Mouse (Mus musculus) limb, embryonic 13.5 days (tissue): ENCODE measurements around the gene Shroom3. TPM values are rescaled to one million over a fixed set of nuclear protein-coding genes. Genes with fewer than 3 reads are reported as not detected.

Experiments
- ATAC-seq: fragments of 200-750 bp; cut with Nextera tagmentation; 2 replicates; pipeline ENCODE4 v1.8.0; 2017; ENCODE audit warnings: low read depth, moderate number of reproducible peaks, moderate TSS enrichment; ENCODE audit not compliant: low FRiP score
- H3K27ac ChIP-seq: fragments of 300-500 bp; sonication (generic); 2 replicates; pipeline ENCODE4 v1.5.1; 2015; ENCODE audit warnings: inconsistent platforms, mild to moderate bottlenecking, moderate library complexity
- H3K27me3 ChIP-seq: fragments of 300-500 bp; sonication (generic); 2 replicates; pipeline ENCODE4 v1.6.1; 2015; ENCODE audit warnings: mild to moderate bottlenecking, inconsistent platforms
- H3K36me3 ChIP-seq: fragments of 300-500 bp; sonication (generic); 2 replicates; pipeline ENCODE4 v1.6.1; 2015; ENCODE audit warnings: inconsistent platforms, mild to moderate bottlenecking, moderate library complexity
- H3K4me1 ChIP-seq: fragments of 300-500 bp; sonication (generic); 2 replicates; pipeline ENCODE4 v1.6.1; 2015; ENCODE audit warnings: inconsistent platforms
- H3K4me2 ChIP-seq: fragments of 300-500 bp; sonication (generic); replicated peaks from 2 replicates; pipeline ENCODE4 v1.6.1; 2015; ENCODE audit warnings: inconsistent platforms, mild to moderate bottlenecking, moderate library complexity
- H3K4me3 ChIP-seq: fragments of 300-500 bp; sonication (generic); 2 replicates; pipeline ENCODE4 v1.5.1; 2015; ENCODE audit warnings: moderate library complexity, mild to moderate bottlenecking, inconsistent platforms
- H3K9ac ChIP-seq: fragments of 300-500 bp; sonication (generic); 2 replicates; pipeline ENCODE4 v1.6.1; 2015; ENCODE audit warnings: mild to moderate bottlenecking, inconsistent platforms
- H3K9me3 ChIP-seq: fragments of 300-500 bp; sonication (generic); 2 replicates; pipeline ENCODE4 v1.6.1; 2016; ENCODE audit warnings: inconsistent platforms
- WGBS: fragments of 180-500 bp; shearing (Covaris S2); methylation state at CpG from one replicate; pipeline ENCODE4 v1.1.7; 2015; 5-methylcytosine and 5-hydroxymethylcytosine counted together
- polyA plus RNA-seq: library from polyadenylated mRNA; unstranded; fragments of >200 nt; fragmentation: Nextera tagmentation; extraction: Ambion mirVana; gene quantifications from 2 replicates; pipeline ENCODE4 v1.2.1, GENCODE M21; 2015

Shroom3 gene
- polyA plus RNA-seq: 3.2 and 3.8 TPM in 2 replicates

DNA sequence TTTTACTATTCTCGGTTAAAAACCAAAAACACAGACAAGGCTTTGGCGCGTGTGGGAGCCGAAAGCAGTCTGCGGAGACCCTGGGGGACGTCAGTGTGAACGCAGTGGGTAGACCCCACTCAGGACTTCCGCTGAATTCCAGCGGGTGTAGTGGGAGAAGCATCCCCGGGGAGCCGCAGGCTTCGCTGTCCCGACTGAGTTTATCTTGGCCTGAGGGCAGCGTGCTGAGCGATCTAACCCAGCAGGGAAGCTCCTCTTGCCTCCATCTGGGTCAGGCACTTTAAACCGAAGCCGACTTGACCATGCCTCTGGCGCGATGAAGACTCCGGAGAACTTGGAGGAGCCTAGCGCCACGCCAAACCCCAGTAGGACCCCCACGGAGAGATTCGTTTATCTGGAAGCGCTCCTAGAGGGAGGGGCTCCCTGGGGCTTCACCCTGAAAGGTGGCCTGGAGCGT, at the start of gene Shroom3:
TSS of gene Shroom3 (plus strand) at position 85 of the 457 bp plus-strand sequence.
- ATAC-seq: no peak
- peak within 1 kb of the TSS; percentile 98 for H3K4me2 ChIP-seq
- under 1% methylated on average over 26 of the region's 26 CpGs for WGBS

DNA sequence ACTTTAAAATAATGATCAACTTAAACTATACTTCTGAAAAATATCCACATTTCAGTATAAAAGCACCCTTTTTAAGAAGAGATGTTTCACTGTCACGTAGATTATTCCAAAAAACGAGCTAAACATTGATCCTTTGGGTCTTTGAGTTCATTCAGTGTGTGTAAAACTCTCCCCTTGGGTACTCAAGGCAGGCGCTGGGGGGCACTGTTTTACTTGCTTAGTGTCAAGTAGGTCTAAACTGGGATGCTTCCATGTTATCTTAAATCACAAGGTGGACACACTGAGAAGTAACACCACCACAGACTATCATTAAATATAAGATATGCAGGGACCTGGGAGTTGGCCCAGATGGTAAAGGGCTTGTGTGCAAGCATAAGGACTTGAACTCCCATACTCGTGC, 49.7 kb upstream of the Shroom3 start:
- no peaks in the 10 kb centered on the region for H3K27me3 ChIP-seq
- no peak overlapping the region for H3K27ac ChIP-seq
- H3K9ac ChIP-seq: no peak overlapping the region
- H3K4me3 ChIP-seq: no peak overlapping the region
- no peaks in the 10 kb centered on the region for H3K36me3 ChIP-seq
- 65% methylated on average over 4 of the region's 4 CpGs for WGBS
- H3K9me3 ChIP-seq: no peaks in the 10 kb centered on the region
- no peaks in the 10 kb centered on the region for H3K4me1 ChIP-seq
- ATAC-seq: no peak
- no peak overlapping the region for H3K4me2 ChIP-seq

More for the DNA sequence above, at the start of gene Shroom3:
- Histone ChIP-seq H3K4me1 (peaks cover 6% of the 10 kb centered on the region; the same call in 1 of the 2 replicates), H3K27ac (peak within 1 kb of the TSS; percentile 72; the same call in 1 of the 2 replicates), H3K36me3 (no peaks in the 10 kb centered on the region), H3K27me3 (0 out of 2 replicates have a peak, but pooled peaks cover 3% of the 10 kb centered on the region), H3K9me3 (no peaks in the 10 kb centered on the region), H3K4me3 (peak within 1 kb of the TSS; percentile 60), H3K9ac (peak within 1 kb of the TSS; percentile 77)

DNA sequence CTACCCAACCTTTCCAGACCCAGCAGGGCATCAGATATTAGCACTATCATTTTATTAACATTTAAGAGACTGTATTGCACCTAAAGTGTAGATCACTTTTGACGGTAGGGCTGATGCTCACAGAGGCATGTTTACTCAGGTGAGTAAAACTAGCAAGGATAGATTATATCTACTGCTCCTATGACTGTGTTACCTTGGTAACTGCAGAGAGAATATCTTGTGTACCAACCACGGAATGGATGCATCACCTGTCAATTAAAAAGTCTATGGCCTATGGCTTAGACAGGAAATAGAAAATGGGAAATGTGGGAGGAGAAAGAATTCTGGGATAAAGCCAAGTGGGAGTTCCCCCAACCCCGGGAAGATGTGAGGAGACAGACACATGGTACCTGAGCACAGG, 48.3 kb upstream of the Shroom3 start:
- no peak for ATAC-seq
- Histone ChIP-seq H3K9me3 (no peaks in the 10 kb centered on the region), H3K9ac (no peak overlapping the region), H3K36me3 (no peaks in the 10 kb centered on the region), H3K4me1 (no peaks in the 10 kb centered on the region), H3K4me3 (no peak overlapping the region), H3K27ac (no peak overlapping the region), H3K27me3 (no peaks in the 10 kb centered on the region), H3K4me2 (no peak overlapping the region)
- WGBS: 69% methylated on average over 3 of the region's 3 CpGs

DNA sequence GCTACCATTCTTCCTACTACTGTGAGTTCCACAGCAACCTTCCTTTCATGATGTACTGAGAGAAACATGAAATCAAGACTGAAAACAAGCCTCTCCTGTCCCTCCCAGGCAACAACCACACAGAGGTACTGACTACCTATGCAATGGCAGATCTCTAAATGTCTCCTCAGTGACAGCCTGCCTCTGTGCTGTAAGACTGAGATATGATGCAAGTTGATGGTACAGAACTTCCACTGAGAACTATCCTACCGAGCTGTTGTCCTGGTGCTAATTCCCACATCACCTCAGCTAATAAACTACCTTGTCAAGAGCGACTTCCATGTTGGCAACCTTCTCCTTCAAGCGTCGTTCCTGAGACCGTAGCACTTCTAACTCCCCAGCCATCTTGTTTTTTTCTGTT, 47.3 kb upstream of the Shroom3 start:
- Histone ChIP-seq H3K4me1 (no peaks in the 10 kb centered on the region), H3K4me3 (no peak overlapping the region), H3K9me3 (no peaks in the 10 kb centered on the region), H3K4me2 (no peak overlapping the region), H3K36me3 (no peaks in the 10 kb centered on the region), H3K27me3 (no peaks in the 10 kb centered on the region), H3K9ac (no peak overlapping the region), H3K27ac (no peak overlapping the region)
- WGBS: 87% methylated on average over 5 of the region's 5 CpGs
- ATAC-seq: no peak

DNA sequence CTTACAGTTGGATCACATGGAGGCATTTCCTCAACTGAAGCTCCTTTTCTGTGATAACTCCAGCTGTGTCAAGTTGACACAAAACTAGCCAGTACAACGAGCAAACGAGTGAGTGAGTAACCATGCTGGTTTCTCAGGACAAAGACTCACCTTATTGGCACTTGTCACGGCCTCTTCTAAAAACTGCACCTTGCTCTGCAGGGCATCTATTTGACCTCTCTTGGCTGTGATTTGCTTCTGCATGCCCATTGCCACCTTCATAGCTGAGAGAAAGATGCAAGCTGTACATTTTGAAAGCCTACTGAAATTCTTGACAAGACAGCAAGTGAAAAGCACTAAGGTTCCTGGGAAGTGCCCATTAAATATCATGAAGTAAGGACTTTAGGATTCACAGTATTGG, 42.4 kb upstream of the Shroom3 start:
- Histone ChIP-seq H3K36me3 (no peaks in the 10 kb centered on the region), H3K27me3 (no peaks in the 10 kb centered on the region), H3K4me3 (no peak overlapping the region), H3K9me3 (no peaks in the 10 kb centered on the region), H3K4me2 (no peak overlapping the region), H3K27ac (no peak overlapping the region), H3K4me1 (no peaks in the 10 kb centered on the region), H3K9ac (no peak overlapping the region)
- WGBS: 79% methylated on average over 3 of the region's 3 CpGs
- no peak for ATAC-seq

DNA sequence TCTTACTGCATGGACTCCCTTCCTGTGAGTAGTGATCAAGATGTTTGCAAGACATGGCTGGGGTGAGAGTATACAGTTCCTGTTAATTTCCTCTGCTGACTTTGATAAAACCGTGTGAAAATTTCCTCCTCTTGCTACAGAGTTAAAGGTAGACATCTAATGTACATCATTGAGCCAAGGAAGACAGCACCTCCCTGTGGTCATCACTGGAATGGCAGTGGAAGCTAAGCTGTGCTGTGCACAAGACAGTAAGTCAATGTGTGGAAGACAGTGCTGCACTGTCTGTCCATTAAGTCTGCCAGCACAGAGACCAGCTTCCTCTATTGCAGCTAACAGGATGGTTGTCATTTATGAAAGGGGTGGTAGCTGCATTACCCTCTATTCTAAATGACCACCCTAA, 27.0 kb upstream of the Shroom3 start:
- no peaks in the 10 kb centered on the region for H3K4me1 ChIP-seq
- H3K27ac ChIP-seq: no peak overlapping the region
- H3K36me3 ChIP-seq: no peaks in the 10 kb centered on the region
- WGBS: 11% methylated on average over 1 of the region's 1 CpGs
- no peaks in the 10 kb centered on the region for H3K9me3 ChIP-seq
- no peak overlapping the region for H3K9ac ChIP-seq
- H3K27me3 ChIP-seq: no peaks in the 10 kb centered on the region
- no peak for ATAC-seq
- no peak overlapping the region for H3K4me3 ChIP-seq
- H3K4me2 ChIP-seq: no peak overlapping the region

DNA sequence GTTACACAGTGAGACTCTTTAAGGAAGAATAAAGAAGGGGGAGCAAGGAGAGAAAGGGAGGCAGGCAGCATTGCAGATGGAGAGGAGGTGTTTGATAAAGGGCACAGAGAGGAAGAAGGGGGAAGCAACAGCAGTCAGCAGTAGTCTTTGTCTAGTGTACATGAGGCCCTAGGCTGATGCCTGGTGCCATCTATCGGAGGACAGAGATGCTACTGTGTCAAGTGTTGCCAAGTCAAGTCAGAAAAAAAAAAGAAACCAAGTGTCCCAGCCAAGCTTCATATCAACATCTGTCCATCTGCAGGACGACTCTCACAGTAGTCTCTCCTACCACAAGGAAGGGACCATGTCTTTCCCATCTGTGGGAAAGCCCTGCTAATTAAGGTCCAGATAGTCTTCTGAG, 18.9 kb upstream of the Shroom3 start:
- Histone ChIP-seq H3K36me3 (no peaks in the 10 kb centered on the region), H3K4me1 (no peaks in the 10 kb centered on the region), H3K9me3 (no peaks in the 10 kb centered on the region), H3K4me2 (no peak overlapping the region), H3K27me3 (no peaks in the 10 kb centered on the region), H3K4me3 (no peak overlapping the region), H3K27ac (no peak overlapping the region), H3K9ac (no peak overlapping the region)
- no peak for ATAC-seq
- WGBS: 73% methylated on average over 2 of the region's 2 CpGs

DNA sequence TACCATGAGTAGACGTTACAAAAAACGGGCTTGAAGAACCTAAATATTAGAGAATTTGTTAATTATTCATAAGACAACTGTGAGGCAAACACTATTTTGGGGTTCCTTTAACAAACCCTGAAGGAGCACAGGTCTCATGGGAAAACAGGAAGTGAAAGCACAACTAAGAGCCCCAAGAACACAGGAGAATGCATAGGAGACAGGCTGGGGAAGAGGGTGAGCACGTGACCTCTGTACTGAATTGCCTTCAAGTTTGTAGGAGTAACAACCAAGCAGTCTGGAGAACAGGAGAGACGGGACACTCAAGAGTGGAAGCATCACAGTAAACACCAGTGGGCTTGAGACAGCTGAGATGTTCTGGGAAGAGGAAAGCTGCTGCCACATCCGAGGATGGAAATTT, 16.4 kb upstream of the Shroom3 start:
- no peak for ATAC-seq
- 70% methylated on average over 5 of the region's 5 CpGs for WGBS
- Histone ChIP-seq H3K27ac (no peak overlapping the region), H3K4me3 (no peak overlapping the region), H3K9ac (no peak overlapping the region), H3K9me3 (no peaks in the 10 kb centered on the region), H3K4me1 (no peaks in the 10 kb centered on the region), H3K4me2 (no peak overlapping the region), H3K36me3 (no peaks in the 10 kb centered on the region), H3K27me3 (no peaks in the 10 kb centered on the region)

DNA sequence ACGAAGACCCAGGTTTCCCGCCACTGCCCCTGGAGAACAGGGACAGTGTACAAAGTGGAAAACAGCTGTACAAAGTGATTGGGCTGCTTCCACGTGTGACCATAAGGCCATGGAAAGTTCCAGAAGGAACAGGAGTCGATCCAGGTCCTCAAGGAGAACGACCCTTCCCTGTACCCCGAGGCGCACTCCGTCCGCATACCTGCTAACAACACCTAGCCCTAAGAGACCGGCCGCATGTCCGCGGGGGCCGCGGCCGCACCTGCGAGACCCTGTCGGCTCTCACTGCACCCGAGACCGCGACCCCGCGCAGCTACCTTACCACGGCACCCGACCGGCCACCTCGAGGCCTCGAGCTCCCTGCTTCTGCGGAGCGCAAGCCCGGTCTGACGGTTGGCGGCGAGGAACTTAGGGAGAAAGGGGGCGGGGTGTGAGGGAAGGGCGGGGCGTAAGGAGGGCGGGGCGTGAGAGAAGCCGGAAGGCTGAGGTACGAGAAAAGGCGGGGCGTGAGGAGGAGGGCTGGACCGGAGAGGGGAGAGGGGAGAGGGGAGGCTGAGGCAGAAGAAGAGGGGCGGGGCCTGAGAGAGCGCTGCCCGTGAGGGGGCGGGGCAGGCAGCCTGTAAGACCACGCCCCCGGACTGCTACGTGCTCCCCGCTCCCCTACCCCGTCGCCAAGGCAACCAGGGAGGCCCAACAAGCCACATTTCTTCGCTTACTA, 8.2 kb upstream of the Shroom3 start, which contains the start of gene Ccdc158:
TSS of gene Ccdc158 (minus strand) at position 413 of the 715 bp plus-strand sequence.
- 15% methylated on average over 35 of the region's 55 CpGs for WGBS
- peak within 1 kb of the TSS; percentile 44 for H3K4me3 ChIP-seq
- no peaks in the 10 kb centered on the region for H3K27me3 ChIP-seq
- H3K36me3 ChIP-seq: no peaks in the 10 kb centered on the region
- H3K4me2 ChIP-seq: peak within 1 kb of the TSS; percentile 66
- peak; percentile 92 for ATAC-seq
- H3K9me3 ChIP-seq: no peaks in the 10 kb centered on the region
- peaks cover 8% of the 10 kb centered on the region; the same call in 1 of the 2 replicates for H3K4me1 ChIP-seq
- H3K9ac ChIP-seq: peak within 1 kb of the TSS; percentile 46; the same call in 1 of the 2 replicates
- H3K27ac ChIP-seq: no peak within 1 kb of the TSS

DNA sequence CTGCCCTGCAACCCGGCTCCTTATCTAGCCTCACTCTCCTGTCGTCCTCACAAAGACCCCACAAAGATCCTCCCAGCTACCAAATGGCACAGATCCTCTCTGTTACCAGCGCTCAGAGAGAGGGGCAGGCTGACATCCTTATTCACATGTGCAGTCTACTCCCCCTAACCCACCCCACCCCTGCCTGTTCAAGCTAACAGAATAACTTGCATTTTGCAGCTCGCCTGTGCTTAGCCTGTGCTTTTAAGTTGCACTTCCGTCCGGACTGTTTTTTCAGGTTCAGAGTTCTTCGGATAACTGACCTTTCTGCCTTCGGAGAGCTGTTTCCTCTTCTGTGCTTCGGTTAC, 7.7 kb upstream of the Shroom3 start:
- Histone ChIP-seq H3K9ac (no peak overlapping the region), H3K27ac (no peak overlapping the region), H3K9me3 (no peaks in the 10 kb centered on the region), H3K36me3 (no peaks in the 10 kb centered on the region), H3K27me3 (no peaks in the 10 kb centered on the region), H3K4me3 (peak overlapping the region; percentile 44), H3K4me1 (peaks cover 8% of the 10 kb centered on the region; the same call in 1 of the 2 replicates), H3K4me2 (peak overlapping the region; percentile 66)
- whole genome bisulfite sequencing: 4% methylated on average over 9 of the region's 9 CpGs
- ATAC-seq: no peak

DNA sequence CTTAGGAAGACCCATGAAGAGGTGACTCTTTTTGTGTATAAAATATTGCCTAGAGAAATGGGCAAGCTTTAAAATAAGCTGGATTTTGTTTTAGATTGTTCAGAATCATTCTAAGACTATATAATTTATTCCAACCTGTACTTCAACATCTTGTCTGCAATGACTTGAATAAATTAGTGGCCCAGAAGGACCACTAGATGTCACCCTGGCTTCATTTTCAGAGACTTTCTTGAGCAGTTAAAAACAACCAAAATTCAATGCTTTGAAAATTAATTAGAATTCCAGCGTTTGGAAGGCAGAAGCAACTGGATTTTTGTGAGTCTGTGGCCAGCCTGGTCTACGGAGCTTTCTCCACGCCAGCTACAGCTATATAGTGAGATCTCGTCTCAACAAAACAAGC, 3.8 kb upstream of the Shroom3 start:
- WGBS: 25% methylated on average over 4 of the region's 4 CpGs
- Histone ChIP-seq H3K27me3 (0 out of 2 replicates have a peak, but pooled peaks cover 3% of the 10 kb centered on the region), H3K4me3 (no peak overlapping the region), H3K9me3 (no peaks in the 10 kb centered on the region), H3K36me3 (no peaks in the 10 kb centered on the region), H3K4me2 (no peak overlapping the region), H3K4me1 (peaks cover 14% of the 10 kb centered on the region; the same call in 1 of the 2 replicates), H3K9ac (no peak overlapping the region), H3K27ac (no peak overlapping the region)
- ATAC-seq: no peak

DNA sequence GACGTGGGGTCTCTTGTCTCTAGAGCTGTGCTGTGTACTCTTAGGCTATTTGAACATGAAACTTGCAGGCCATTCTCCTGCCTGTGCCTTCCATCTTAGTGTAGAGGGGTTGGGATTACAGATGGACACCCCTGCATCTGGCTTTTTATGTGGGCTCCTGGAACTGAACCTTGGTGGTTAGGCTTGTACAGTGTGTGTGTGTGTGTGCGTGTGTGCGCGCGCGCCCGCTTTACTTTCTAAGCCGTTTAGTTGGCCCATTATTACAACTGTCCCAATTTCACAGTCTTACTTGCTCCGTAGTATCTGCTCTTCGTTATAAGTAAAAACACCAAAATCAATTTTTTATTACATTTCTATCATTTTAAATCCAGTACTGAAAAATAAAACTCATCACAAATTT, 1.4 kb upstream of the Shroom3 start:
- ATAC-seq: no peak
- Histone ChIP-seq H3K4me1 (peaks cover 6% of the 10 kb centered on the region; the same call in 1 of the 2 replicates), H3K9me3 (no peaks in the 10 kb centered on the region), H3K36me3 (no peaks in the 10 kb centered on the region), H3K4me2 (no peak overlapping the region), H3K9ac (no peak overlapping the region), H3K27me3 (0 out of 2 replicates have a peak, but pooled peaks cover 3% of the 10 kb centered on the region), H3K4me3 (no peak overlapping the region), H3K27ac (no peak overlapping the region)
- WGBS: 77% methylated on average over 10 of the region's 10 CpGs
